Mouse (Mus musculus): Measurements from ENCODE around the gene Sox12.

Sox12 gene

DNA sequence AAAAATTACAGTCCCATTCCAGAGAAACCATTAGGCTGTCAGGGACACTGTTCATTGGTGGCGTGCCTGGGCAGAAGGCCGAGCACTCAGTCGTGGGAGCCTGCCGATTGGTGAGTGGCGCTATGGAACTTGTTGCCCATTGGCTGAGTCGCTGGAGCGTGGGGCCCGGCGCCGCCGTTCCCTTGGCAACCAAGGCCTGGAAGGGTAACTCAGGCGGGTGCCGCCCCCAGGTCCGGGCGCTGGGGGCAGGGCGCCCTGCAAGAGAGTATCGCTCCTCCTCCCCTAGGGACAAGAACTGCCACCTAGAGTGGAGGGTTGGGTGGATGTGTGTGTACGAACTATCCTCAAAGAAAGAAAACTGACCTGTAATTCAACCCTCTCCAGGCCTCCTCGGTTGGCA is 8.3 kb upstream of the Sox12 start:
- peak; percentile 80 to 95 for DNase-seq (ENCODE audit: low spot score in 2 of 2)

DNA sequence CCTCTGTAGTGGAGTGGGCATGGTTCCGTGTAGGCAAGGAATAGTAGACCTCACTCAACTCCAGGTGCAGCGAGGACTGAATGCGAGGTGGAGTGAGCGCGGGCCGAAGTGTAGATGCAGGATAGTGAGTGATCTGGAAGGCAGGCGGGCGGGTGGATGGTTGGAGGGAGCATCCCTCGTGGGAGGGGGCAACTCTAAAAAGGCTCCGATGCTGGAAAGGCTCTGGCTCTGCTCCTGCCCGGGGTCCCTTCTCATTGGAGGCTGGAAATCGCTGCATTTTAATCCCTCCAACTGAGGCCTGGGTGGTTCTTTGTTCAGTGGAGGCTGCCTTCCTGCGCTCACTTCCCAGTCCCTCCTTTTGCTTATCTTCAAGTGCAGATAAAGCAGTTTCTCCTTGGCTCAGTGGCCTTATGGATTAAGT is 1.3 kb upstream of the Sox12 start:
- DNase-seq (ENCODE audit: low spot score in 2 of 2), result no peak

GRCm38 (mm10) chr2:152398691-152399090 is 828 bp upstream of the Sox12 start:
- DNase-seq (ENCODE audit: low spot score in 2 of 2), result peak; percentile 86 to 96

DNA sequence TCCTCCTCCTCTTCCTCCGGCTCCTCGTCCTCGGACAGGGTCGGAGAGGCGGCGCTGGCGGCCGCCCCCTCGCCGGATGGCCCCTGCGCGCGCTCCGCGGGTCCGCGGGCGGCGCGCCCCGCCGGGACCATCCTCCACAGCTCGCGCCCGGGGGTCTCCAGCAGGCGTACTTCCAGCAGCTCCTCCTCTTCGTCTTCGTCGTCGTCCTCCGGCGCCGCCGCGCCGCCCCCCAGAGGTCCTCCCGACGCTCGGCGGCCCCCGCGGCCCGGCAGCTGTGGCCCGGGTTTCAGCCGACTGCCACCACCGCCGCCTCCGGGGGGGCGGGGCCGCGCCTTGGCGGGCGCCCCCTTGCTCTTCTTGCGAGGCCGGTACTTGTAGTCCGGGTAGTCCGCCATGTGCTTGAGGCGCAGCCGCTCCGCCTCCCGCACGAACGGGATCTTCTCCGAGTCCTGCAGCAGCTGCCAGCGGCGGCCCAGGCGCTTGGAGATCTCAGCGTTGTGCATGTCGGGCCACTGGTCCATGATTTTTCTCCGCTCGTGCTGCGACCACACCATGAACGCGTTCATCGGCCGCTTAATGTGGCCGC is 766 bp downstream of the Sox12 start:
- DNase-seq (ENCODE audit: low spot score in 2 of 2), result peak; percentile 66 to 77

- peak; percentile 63 to 80 for DNase-seq (ENCODE audit: low spot score in 2 of 2)
These were observed 1.5 kb downstream of the Sox12 start for GRCm38 (mm10) chr2:152396110-152397003.

GRCm38 (mm10) chr2:152395271-152395920 is 2.5 kb downstream of the Sox12 start:
- DNase-seq (ENCODE audit: low spot score in 2 of 2), result peak in 1 of 2 experiments; percentile 30

DNA sequence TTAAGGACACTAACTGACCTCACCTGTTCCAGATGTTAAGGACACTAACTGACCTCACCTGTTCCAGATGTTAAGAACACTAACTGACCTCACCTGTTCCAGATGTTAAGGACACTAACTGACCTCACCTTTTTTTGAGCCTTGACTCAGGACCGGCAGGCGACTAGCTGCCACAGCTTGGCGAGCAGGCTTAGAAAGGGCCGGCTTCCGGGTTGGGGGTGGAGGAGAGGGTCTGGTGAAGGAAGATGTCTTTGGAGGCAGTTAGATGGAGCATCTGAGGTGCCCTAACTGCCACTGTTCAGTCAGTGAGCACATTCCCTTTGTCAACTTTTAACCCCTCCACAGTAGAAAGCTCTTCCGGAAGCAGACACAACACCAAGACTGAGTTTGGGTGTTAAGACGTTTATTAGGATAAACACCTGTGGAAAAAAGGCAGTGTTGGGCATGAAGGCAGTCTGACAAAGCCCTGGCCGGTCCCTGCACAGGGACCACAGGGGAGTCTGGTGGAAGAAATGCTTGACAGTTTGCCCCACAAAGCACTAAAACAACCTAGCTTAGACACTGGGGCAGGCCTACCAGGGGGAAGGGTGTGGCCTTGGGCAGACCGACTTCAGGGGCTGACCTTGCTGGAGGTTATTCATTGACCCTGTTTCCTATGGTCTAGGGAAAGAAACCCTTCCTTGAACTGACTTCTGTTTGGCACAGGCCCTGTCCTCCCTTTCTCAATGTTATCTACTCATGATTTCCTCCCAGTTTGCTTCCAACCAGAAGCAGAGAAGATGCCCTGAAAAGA is 4.4 kb downstream of the Sox12 start:
- no peak for DNase-seq (ENCODE audit: low spot score in 2 of 2)

DNA sequence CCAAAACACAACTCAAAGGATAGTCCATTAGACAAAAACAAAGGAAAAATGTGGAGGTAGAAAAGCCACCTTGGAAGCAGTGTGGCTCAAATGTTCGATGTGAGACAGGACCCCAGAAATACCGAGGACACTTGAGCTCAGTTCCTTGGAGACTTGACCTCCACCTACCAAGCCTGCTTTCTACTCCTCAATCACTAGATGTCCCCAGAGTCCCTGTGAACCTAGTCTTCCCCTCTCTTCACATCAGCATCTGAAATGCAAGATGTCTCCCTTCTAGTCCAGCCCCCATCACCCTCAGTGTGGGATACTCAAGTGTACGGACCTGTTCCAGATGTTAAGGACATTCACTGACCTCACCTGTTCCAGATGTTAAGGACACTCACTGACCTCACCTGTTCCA is 5.1 kb downstream of the Sox12 start:
- peak in 1 of 2 experiments; percentile 41 for DNase-seq (ENCODE audit: low spot score in 2 of 2)

- no peak for DNase-seq (ENCODE audit: low spot score in 2 of 2)
These were observed 13.7 kb downstream of the Sox12 start for GRCm38 (mm10) chr2:152384191-152384590.

- DNase-seq (ENCODE audit: low spot score in 2 of 2), result no peak
These were observed 21.5 kb downstream of the Sox12 start, which contains the start of gene Nrsn2 for GRCm38 (mm10) chr2:152376345-152376741. Nrsn2 (minus strand) TSS chr2:152376638.

DNA sequence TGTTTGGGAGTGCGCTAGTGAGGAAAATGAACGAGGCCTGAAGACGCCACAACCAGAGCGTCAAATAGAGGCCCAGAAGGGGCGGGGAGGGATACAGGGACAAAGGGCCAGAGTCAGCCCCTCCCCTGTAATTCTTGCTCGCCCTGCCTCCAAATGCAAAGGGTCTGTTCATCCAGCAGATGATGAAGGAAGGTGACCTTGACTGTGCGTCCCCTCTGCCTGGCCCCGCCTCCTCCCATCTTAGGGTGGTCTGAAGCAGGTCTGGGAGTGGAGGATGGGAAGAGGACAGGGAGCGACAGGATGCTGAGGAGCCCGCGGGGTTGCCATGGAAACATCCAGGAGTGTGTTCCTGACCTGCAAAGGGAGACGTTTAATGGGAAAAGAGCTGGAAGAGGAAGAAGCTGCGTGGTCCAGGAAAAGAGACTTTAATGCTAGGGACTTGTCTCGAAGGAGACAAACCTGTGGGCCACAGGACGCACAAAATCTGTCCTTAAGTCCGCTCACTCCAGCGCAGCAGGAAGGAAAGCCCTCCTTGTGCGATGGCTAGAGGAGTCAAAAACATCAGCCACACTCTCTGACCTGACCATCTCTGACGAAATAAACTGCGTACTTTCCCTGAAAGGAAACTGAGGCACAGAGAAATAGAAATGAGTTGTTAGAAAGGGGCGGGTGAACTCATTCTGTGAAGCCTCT is 22.1 kb downstream of the Sox12 start:
- DNase-seq (ENCODE audit: low spot score in 2 of 2), result no peak

DNA sequence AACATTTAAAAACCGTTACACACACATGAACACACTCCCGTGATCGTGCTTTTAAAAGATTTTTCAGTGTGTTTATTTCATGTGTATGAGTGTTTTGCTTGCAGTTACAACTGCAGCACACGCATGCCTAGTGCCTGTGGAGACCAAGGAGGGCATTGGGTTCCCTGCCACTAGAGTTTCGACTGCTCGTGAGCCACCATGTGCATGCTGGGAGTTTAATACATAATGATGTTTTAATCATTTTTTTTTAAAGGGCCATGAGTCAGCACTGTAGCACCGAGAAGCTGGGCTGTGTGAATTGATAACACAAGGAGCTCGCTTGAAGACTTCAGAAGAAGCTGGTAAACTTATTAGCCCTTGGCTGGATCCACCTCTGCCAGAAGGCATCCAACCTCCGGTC is 24.3 kb downstream of the Sox12 start:
- DNase-seq (ENCODE audit: low spot score in 2 of 2), result no peak

DNA sequence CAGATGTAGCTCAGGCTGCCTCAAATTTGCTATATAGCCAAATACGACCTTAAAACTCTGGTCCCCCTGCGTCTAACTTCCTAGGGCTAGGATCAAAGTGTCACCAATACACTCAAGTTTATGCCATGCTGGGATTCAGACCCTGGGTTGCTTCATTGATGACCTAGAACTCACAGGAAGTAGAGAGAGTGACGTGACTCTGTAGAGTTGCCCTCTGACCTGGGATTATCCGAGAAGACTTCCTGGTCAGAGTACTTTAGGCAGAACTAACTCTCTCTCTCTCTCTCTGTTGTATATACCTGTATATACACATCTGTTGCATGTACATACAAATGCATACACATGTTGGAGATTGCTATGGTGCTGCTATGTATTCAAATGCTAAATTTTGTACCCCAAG is 25.2 kb downstream of the Sox12 start:
- DNase-seq (ENCODE audit: low spot score in 2 of 2), result no peak

DNA sequence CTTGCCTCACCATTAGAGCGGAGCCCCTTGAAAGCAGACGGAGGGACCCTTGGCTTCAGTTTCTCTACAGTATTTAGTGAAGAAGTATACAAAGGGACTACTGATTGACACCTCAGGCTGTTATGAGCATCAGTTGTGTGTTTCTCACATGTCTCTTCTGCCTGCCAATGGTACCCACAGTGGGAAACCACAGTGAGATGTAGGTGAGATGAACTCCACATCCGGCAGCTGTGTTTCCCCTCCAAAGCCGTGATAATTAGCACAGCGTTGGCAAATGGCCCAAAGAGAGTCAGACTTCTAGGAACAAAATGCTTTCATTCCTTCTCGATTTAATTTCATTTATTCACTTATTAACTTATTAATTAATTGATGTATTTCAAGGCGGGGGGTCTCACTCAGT is 25.8 kb downstream of the Sox12 start:
- no peak for DNase-seq (ENCODE audit: low spot score in 2 of 2)

GRCm38 (mm10) chr2:152368532-152369140 is 29.2 kb downstream of the Sox12 start:
- peak in 1 of 2 experiments; percentile 72 for DNase-seq (ENCODE audit: low spot score in 2 of 2)

GRCm38 (mm10) chr2:152367917-152368316 is 29.9 kb downstream of the Sox12 start:
- DNase-seq (ENCODE audit: low spot score in 2 of 2), result no peak

DNA sequence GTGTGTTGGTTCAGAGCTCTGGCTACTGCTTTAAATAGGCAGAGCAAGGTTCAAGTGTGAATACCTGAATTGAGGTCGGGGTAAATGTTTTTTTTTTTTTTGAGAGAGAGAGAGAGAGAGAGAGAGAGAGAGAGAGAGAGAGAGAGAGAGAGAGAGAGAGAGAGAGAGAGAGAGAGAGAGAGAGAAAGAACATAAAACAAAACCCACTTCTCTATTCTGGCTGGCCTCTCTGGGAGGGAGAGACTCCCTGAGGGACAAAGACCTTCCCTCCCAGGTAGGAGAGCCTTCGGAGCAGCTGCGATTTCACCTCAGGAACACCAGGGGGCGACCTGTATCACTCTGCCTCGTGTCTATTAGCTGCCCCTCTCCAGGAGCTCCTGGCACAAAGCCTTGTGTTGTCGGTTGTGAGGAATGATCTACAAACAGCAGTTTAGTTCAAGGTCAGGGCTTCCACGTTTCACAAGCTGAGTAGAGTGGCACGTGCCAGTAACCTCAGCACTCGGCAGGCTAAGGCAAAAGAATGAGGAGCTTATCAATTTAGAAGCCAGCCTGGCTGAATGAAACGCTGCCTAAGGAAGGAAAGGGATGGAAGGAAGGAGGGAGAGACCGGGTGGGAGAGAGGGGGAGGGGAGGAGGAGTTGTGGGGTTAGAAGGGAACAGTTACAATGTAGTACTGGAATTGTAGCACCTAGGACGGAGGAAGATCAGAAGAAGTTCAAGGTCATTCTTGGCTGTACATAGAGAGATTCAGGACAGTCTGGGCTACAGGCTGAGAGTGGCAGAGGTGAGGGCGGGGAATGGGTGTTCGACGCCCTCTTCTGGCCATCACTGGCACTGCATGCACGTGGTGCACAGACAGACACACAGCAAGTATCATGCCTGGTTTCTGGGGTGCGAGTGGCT is 34.4 kb downstream of the Sox12 start:
- peak; percentile 62 to 81 for DNase-seq (ENCODE audit: low spot score in 2 of 2)

DNA sequence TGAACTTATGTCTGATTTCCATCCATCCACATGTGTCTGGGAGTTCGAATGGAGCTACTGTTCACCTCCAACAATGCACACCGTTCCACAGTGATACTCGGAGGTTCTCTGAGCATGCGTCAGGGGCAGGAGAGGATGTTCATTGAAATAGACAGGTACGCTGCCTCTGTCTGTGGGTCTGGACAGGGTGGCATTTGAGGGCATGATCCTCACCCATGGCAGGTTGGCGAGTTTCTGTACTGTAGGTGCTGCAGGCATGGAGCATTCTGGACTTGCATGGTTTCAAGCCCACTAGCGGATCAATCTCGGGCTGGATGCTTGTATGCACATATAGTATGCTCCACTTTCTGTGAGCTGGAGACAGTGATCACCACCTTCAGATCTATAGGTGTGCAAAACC is 36.7 kb downstream of the Sox12 start:
- DNase-seq (ENCODE audit: low spot score in 2 of 2), result no peak

- peak in 1 of 2 experiments; percentile 32 for DNase-seq (ENCODE audit: low spot score in 2 of 2)
These were observed 37.5 kb downstream of the Sox12 start for GRCm38 (mm10) chr2:152360271-152360775.
